Mouse (Mus musculus) central nervous system, embryonic 18 days (tissue): ENCODE measurements around the gene Uri1. TPM values are rescaled to one million over a fixed set of nuclear protein-coding genes. Genes with fewer than 3 reads are reported as not detected.

Source experiments
- polyA plus RNA-seq: library from polyadenylated mRNA; depleted of rRNA; stranded (reverse); fragments of >200 nt; gene quantifications from 2 replicates; pipeline ENCODE4 v1.2.3, GENCODE M21; 2012; rRNA removed

Uri1 gene
- 26.9 and 29.4 TPM in 2 replicates for polyA plus RNA-seq

GRCm38 (mm10) chr7:38023451-38023850 lies at the start of gene Uri1:
TSS of gene Uri1 (minus strand) at chr7:38023551.

Other genes starting within 250 kb of the Uri1 start
- gene Zfp536, start 249.9 kb downstream of the Uri1 start, polyA plus RNA-seq = 11.8 and 13.1 TPM in 2 replicates
- 10.2 and 12.0 TPM in 2 replicates for gene Ccne1, start 84.0 kb upstream of the Uri1 start, polyA plus RNA-seq
- gene 1600014C10Rik, start 159.7 kb upstream of the Uri1 start, polyA plus RNA-seq = 20.1 and 22.2 TPM in 2 replicates
- 0.47 and 0.75 TPM in 2 replicates for gene Plekhf1, start 204.5 kb upstream of the Uri1 start, polyA plus RNA-seq
- 62.7 and 64.8 TPM in 2 replicates for gene Pop4, start 247.9 kb upstream of the Uri1 start, polyA plus RNA-seq